ENCODE assay signal across 8 mouse cellular contexts in genomic region chr9:108649561-108650440, GRCm38 (mm10). TPM values are rescaled to one million over a fixed set of nuclear protein-coding genes. Genes with fewer than 3 reads are reported as not detected.
DNase-seq lines count a peak whose midpoint lies in the region; ATAC-seq and TF ChIP-seq lines count a peak whose summit lies in the region.

No protein-coding gene starts in this region.

- ATAC-seq in kidney, embryonic 14.5 days (ENCODE audit: low FRiP score, low TSS enrichment) = peak; percentile 17; the same call in 1 of the 2 replicates
- ATAC-seq in heart, embryonic 13.5 days (ENCODE audit: extremely low read depth, insufficient number of reproducible peaks, low FRiP score, low TSS enrichment) = no peak
- ATAC-seq in liver, embryonic 15.5 days (ENCODE audit: insufficient read depth) = 0 out of 2 replicates have a peak, but pooled peaks have one; percentile 1

- WGBS in kidney, embryonic 14.5 days = 28% methylated on average over 29 of the region's 29 CpGs
- WGBS in heart, embryonic 13.5 days = 15% methylated on average over 29 of the region's 29 CpGs
- WGBS in liver, embryonic 15.5 days (ENCODE audit: insufficient replicate concordance) = 11% methylated on average over 29 of the region's 29 CpGs
- WGBS in olfactory bulb, adult 2 months = 17% methylated on average over 29 of the region's 29 CpGs

- peak overlapping the region; percentile 100 for H3K4me3 ChIP-seq in kidney, embryonic 14.5 days (ENCODE audit: low read length)
- peak overlapping the region; percentile 100 for H3K4me3 ChIP-seq in heart, embryonic 13.5 days
- peak overlapping the region; percentile 93 for H3K4me3 ChIP-seq in liver, embryonic 15.5 days (replicated peaks)
- H3K4me3 ChIP-seq in olfactory bulb, adult 2 months (ENCODE audit: insufficient read depth, low read depth, low read length) = peak overlapping the region; percentile 95

- peak overlapping the region; percentile 92 for H3K9ac ChIP-seq in kidney, embryonic 14.5 days (ENCODE audit: low read depth, low read length)
- H3K9ac ChIP-seq in heart, embryonic 13.5 days = peak overlapping the region; percentile 96
- peak overlapping the region; percentile 90 for H3K9ac ChIP-seq in liver, embryonic 15.5 days

- H3K4me2 ChIP-seq in kidney, embryonic 14.5 days (replicated peaks; ENCODE audit: low read depth, low read length) = peak overlapping the region; percentile 79
- peak overlapping the region; percentile 89 for H3K4me2 ChIP-seq in heart, embryonic 13.5 days
- H3K4me2 ChIP-seq in liver, embryonic 15.5 days = peak overlapping the region; percentile 82

- H3K36me3 ChIP-seq in kidney, embryonic 14.5 days (ENCODE audit: control insufficient read depth, insufficient read depth, low read length) = no peaks in the 10 kb centered on the region
- H3K36me3 ChIP-seq in heart, embryonic 13.5 days = peaks cover 4% of the 10 kb centered on the region
- H3K36me3 ChIP-seq in liver, embryonic 15.5 days (replicated peaks) = peaks cover 4% of the 10 kb centered on the region; the same call in 1 of the 2 replicates

- TF ChIP-seq CTCF in olfactory bulb, adult 2 months (IDR thresholded peaks at IDR 0.05; ENCODE audit: insufficient read depth, low read depth, low read length) = no peak

- DNase-seq in kidney, postnatal 14 days = no peak
- DNase-seq in NIH3T3 (ENCODE audit: low read depth) = peak; percentile 40
- no peak for DNase-seq in urinary bladder, postnatal 36 days (ENCODE audit: low spot score in 2 of 2)
- no peak for DNase-seq in gastrocnemius, postnatal 10 days

- H3K27ac ChIP-seq in kidney, embryonic 14.5 days (ENCODE audit: low read depth, low read length) = peak overlapping the region; percentile 88
- H3K27ac ChIP-seq in heart, embryonic 13.5 days (replicated peaks) = peak overlapping the region; percentile 95
- H3K27ac ChIP-seq in liver, embryonic 15.5 days (replicated peaks) = peak overlapping the region; percentile 96
- peak overlapping the region; percentile 94 for H3K27ac ChIP-seq in olfactory bulb, adult 2 months (ENCODE audit: insufficient read depth, low read depth, low read length)

- peaks cover 14% of the 10 kb centered on the region; the same call in 1 of the 2 replicates for H3K4me1 ChIP-seq in kidney, embryonic 14.5 days (ENCODE audit: control insufficient read depth, insufficient read depth, low read length)
- peaks cover 26% of the 10 kb centered on the region for H3K4me1 ChIP-seq in heart, embryonic 13.5 days
- peaks cover 32% of the 10 kb centered on the region for H3K4me1 ChIP-seq in liver, embryonic 15.5 days (replicated peaks)
- H3K4me1 ChIP-seq in olfactory bulb, adult 2 months (ENCODE audit: control insufficient read depth, insufficient read depth, low read length) = peaks cover 5% of the 10 kb centered on the region; the same call in 1 of the 2 replicates

- no peak for TF ChIP-seq POLR2A in olfactory bulb, adult 2 months (IDR thresholded peaks at IDR 0.05; ENCODE audit: insufficient read depth, low read depth, low read length)

- no peaks in the 10 kb centered on the region for H3K27me3 ChIP-seq in kidney, embryonic 14.5 days (ENCODE audit: control insufficient read depth, insufficient read depth, low read length)
- H3K27me3 ChIP-seq in heart, embryonic 13.5 days (replicated peaks) = no peaks in the 10 kb centered on the region
- no peaks in the 10 kb centered on the region for H3K27me3 ChIP-seq in liver, embryonic 15.5 days

- no peaks in the 10 kb centered on the region for H3K9me3 ChIP-seq in kidney, embryonic 14.5 days (ENCODE audit: control insufficient read depth, low read length)
- H3K9me3 ChIP-seq in heart, embryonic 13.5 days = no peaks in the 10 kb centered on the region
- no peaks in the 10 kb centered on the region for H3K9me3 ChIP-seq in liver, embryonic 15.5 days (replicated peaks)

RNA-seq across cellular contexts. Expression of gene Arih2, which starts 0.6 kb away (rescaled TPM):
- 32.7 and 38.8 TPM in 2 replicates for polyA plus RNA-seq in kidney, embryonic 14.5 days (2014; fragmentation: Nextera tagmentation; extraction: Ambion mirVana)
- 36.6 and 44.5 TPM in 2 replicates for polyA plus RNA-seq in heart, embryonic 13.5 days (2015; fragmentation: Nextera tagmentation; extraction: Ambion mirVana)
- 29.7 and 32.3 TPM in 2 replicates for polyA plus RNA-seq in liver, embryonic 15.5 days (2015; fragmentation: Nextera tagmentation; extraction: Ambion mirVana)
- polyA plus RNA-seq in olfactory bulb, adult 2 months (2012; ENCODE audit: insufficient read depth, insufficient read length, low replicate concordance, missing spikeins) = not detected in 2 replicates
- total RNA-seq in gastrocnemius, postnatal 10 days (2021) = 10 to 100 TPM; 62.5 to 67.0 TPM

RNA-seq across cellular contexts. Expression of gene Slc25a20, which starts 12.1 kb away (rescaled TPM):
- polyA plus RNA-seq in kidney, embryonic 14.5 days (2014; fragmentation: Nextera tagmentation; extraction: Ambion mirVana) = 25.8 and 41.7 TPM in 2 replicates
- 67.9 and 73.0 TPM in 2 replicates for polyA plus RNA-seq in heart, embryonic 13.5 days (2015; fragmentation: Nextera tagmentation; extraction: Ambion mirVana)
- polyA plus RNA-seq in liver, embryonic 15.5 days (2015; fragmentation: Nextera tagmentation; extraction: Ambion mirVana) = 25.4 and 26.8 TPM in 2 replicates
- polyA plus RNA-seq in olfactory bulb, adult 2 months (2012; ENCODE audit: insufficient read depth, insufficient read length, low replicate concordance, missing spikeins) = not detected in 2 replicates
- total RNA-seq in gastrocnemius, postnatal 10 days (2021) = 10 to 100 TPM; 63.7 to 69.4 TPM

RNA-seq across cellular contexts. Expression of gene Prkar2a, which starts 39.3 kb away (rescaled TPM):
- 25.9 and 28.8 TPM in 2 replicates for polyA plus RNA-seq in kidney, embryonic 14.5 days (2014; fragmentation: Nextera tagmentation; extraction: Ambion mirVana)
- 25.6 and 26.8 TPM in 2 replicates for polyA plus RNA-seq in heart, embryonic 13.5 days (2015; fragmentation: Nextera tagmentation; extraction: Ambion mirVana)
- 9.5 and 10.3 TPM in 2 replicates for polyA plus RNA-seq in liver, embryonic 15.5 days (2015; fragmentation: Nextera tagmentation; extraction: Ambion mirVana)
- not detected in 2 replicates for polyA plus RNA-seq in olfactory bulb, adult 2 months (2012; ENCODE audit: insufficient read depth, insufficient read length, low replicate concordance, missing spikeins)
- 100 to 1,000 TPM; 113 TPM for total RNA-seq in gastrocnemius, postnatal 10 days (2021)

RNA-seq across cellular contexts. Expression of gene P4htm, which starts 52.3 kb away (rescaled TPM):
- 7.5 and 7.7 TPM in 2 replicates for polyA plus RNA-seq in kidney, embryonic 14.5 days (2014; fragmentation: Nextera tagmentation; extraction: Ambion mirVana)
- polyA plus RNA-seq in heart, embryonic 13.5 days (2015; fragmentation: Nextera tagmentation; extraction: Ambion mirVana) = 19.5 and 20.0 TPM in 2 replicates
- 0.36 and 0.41 TPM in 2 replicates for polyA plus RNA-seq in liver, embryonic 15.5 days (2015; fragmentation: Nextera tagmentation; extraction: Ambion mirVana)
- not detected in 2 replicates for polyA plus RNA-seq in olfactory bulb, adult 2 months (2012; ENCODE audit: insufficient read depth, insufficient read length, low replicate concordance, missing spikeins)
- total RNA-seq in gastrocnemius, postnatal 10 days (2021) = 1 to 10 TPM; 4.8 to 6.6 TPM

Comparison
In these comparisons a context has a peak if more than half of its experiments do, and no peak if none do; other contexts are left out.
1. RNA of gene Slc25a20, which starts 12.1 kb away (polyA plus RNA-seq): 67.9 to 73.0 TPM in heart, embryonic 13.5 days, 25.4 to 26.8 TPM in liver, embryonic 15.5 days and 25.8 to 41.7 TPM in kidney, embryonic 14.5 days; not detected in olfactory bulb, adult 2 months; every median in the first group is over 10 times any median in the second.
2. Peak in every context shown above with its lines, with median percentiles within 50 percentile points of each other: H3K27ac ChIP-seq, H3K4me2 ChIP-seq, H3K4me3 ChIP-seq and H3K9ac ChIP-seq.